Mouse (Mus musculus) brain, embryonic 14.5 days (tissue): Measurements from ENCODE around the gene Olfr1344.

Source experiments
- CTCF ChIP-seq: fragments of 200-500 bp; IDR thresholded peaks from 2 replicates; pipeline ENCODE4 v1.5.1; 2012; ENCODE audit warnings: inconsistent platforms, mild to moderate bottlenecking, moderate library complexity, borderline replicate concordance; ENCODE audit not compliant: insufficient read depth, insufficient read length; ENCODE audit errors: extremely low read depth
- POLR2A ChIP-seq: fragments of 200-500 bp; IDR thresholded peaks from 2 replicates; pipeline ENCODE4 v1.6.1; 2012; ENCODE audit warnings: mild to moderate bottlenecking, inconsistent platforms, borderline replicate concordance; ENCODE audit not compliant: poor library complexity, insufficient read depth, insufficient read length, severe bottlenecking; ENCODE audit errors: extremely low read depth

GRCm38 (mm10) chr7:6466951-6467350, 28.5 kb downstream of the Olfr1344 start, which contains the start of gene Olfr1346:
- TF ChIP-seq CTCF (no peak), POLR2A (no peak)
